Mouse (Mus musculus) cortical plate, adult 2 months (tissue): ENCODE data around the gene Trp53i11.

ENCODE experiments used
- CTCF ChIP-seq: fragments of 200-500 bp; IDR thresholded peaks from 2 replicates; pipeline ENCODE4 v1.5.1; 2011; ENCODE audit warnings: mild to moderate bottlenecking, control low read depth, low read length; ENCODE audit not compliant: insufficient read depth; ENCODE audit errors: extremely low read depth
- POLR2A ChIP-seq: fragments of 200-500 bp; IDR thresholded peaks from 2 replicates; pipeline ENCODE4 v1.6.1; 2011; ENCODE audit warnings: mild to moderate bottlenecking, low read length, control low read depth; ENCODE audit not compliant: insufficient read depth; ENCODE audit errors: extremely low read depth

- TF ChIP-seq CTCF = no peak
- no peak for TF ChIP-seq POLR2A
Measured at GRCm38 (mm10) chr2:93150673-93151450, 36.5 kb upstream of the Trp53i11 start.
